Mouse (Mus musculus) MEL (cell line): ENCODE results near the gene U2af1l4. TPM values are rescaled to one million over a fixed set of nuclear protein-coding genes. Genes with fewer than 3 reads are reported as not detected.

ENCODE experiments used
- DNase-seq: peaks from one replicate; pipeline ENCODE4 v3.0.0; 2011; ENCODE audit warnings: low read depth, low spot score
- H3K27ac ChIP-seq: 2 replicates; pipeline ENCODE4 v1.5.1; 2012; ENCODE audit warnings: low read depth, mild to moderate bottlenecking, control low read depth, low read length, moderate library complexity; ENCODE audit not compliant: control insufficient read depth
- H3K27me3 ChIP-seq, 2 experiments: fragments of 150-350 bp in 1 of 2; sonication (generic) in 1 of 2; 2 replicates each; pipeline ENCODE4 v1.6.1; 2012; ENCODE audit warnings: low read length in 2 of 2, mild to moderate bottlenecking in 2 of 2, improper control_type of control experiment in 1 of 2, moderate library complexity in 1 of 2; ENCODE audit not compliant: insufficient read depth in 2 of 2, control insufficient read depth in 1 of 2
- H3K36me3 ChIP-seq, 2 experiments: 2 replicates each; pipeline ENCODE4 v1.6.1; 2012 to 2014; ENCODE audit warnings: low read length in 2 of 2, improper control_type of control experiment in 1 of 2, inconsistent platforms in 1 of 2, mild to moderate bottlenecking in 1 of 2; ENCODE audit not compliant: insufficient read depth in 2 of 2, control insufficient read depth in 1 of 2
- H3K4me1 ChIP-seq, 2 experiments: fragments of 150-350 bp in 1 of 2; sonication (generic) in 1 of 2; 2 replicates each; pipeline ENCODE4 v1.6.1; 2012; ENCODE audit warnings: low read length in 2 of 2, improper control_type of control experiment in 1 of 2, mild to moderate bottlenecking in 1 of 2; ENCODE audit not compliant: insufficient read depth in 2 of 2, control insufficient read depth in 1 of 2
- H3K4me3 ChIP-seq, 2 experiments: fragments of 150-350 bp in 1 of 2; sonication (generic) in 1 of 2; 2 replicates each; pipeline ENCODE4 v1.5.1; 2012; ENCODE audit warnings: low read depth in 2 of 2, low read length in 2 of 2, mild to moderate bottlenecking in 2 of 2, moderate library complexity in 2 of 2, control low read depth in 1 of 2, improper control_type of control experiment in 1 of 2; ENCODE audit not compliant: control insufficient read depth in 1 of 2, insufficient read depth in 1 of 2
- H3K79me2 ChIP-seq: 2 replicates; pipeline ENCODE4 v1.6.1; 2012; ENCODE audit warnings: mild to moderate bottlenecking, low read length, moderate library complexity; ENCODE audit not compliant: control insufficient read depth, poor library complexity, insufficient read depth
- H3K9ac ChIP-seq: 2 replicates; pipeline ENCODE4 v1.6.1; 2012; ENCODE audit warnings: low read depth, mild to moderate bottlenecking, control low read depth, low read length, moderate library complexity; ENCODE audit not compliant: control insufficient read depth, poor library complexity, severe bottlenecking
- H3K9me3 ChIP-seq: fragments of 150-350 bp; sonication (generic); replicated peaks from 2 replicates; pipeline ENCODE4 v1.6.1; 2012; ENCODE audit warnings: mild to moderate bottlenecking, low read length, improper control_type of control experiment, moderate library complexity; ENCODE audit not compliant: insufficient read depth
- CHD2 ChIP-seq: IDR thresholded peaks from 2 replicates; pipeline ENCODE4 v1.6.1; 2011; ENCODE audit warnings: low read length, improper control_type of control experiment
- CTCF ChIP-seq, 3 experiments: IDR thresholded peaks in 2 of 3; conservative IDR thresholded peaks in 1 of 3; 2 replicates each; pipeline ENCODE4 v1.5.1; 2011 to 2012; ENCODE audit warnings: low read length in 3 of 3, low read depth in 2 of 3, mild to moderate bottlenecking in 2 of 3, improper control_type of control experiment in 1 of 3, inconsistent platforms in 1 of 3, mixed read lengths in 1 of 3, moderate library complexity in 1 of 3; ENCODE audit not compliant: control insufficient read depth in 1 of 3, insufficient read depth in 1 of 3, poor library complexity in 1 of 3, severe bottlenecking in 1 of 3
- ELF1 ChIP-seq: IDR thresholded peaks from 2 replicates; pipeline ENCODE4 v1.6.1; 2014; ENCODE audit warnings: low read depth, mild to moderate bottlenecking, inconsistent platforms, low read length, improper control_type of control experiment, moderate library complexity
- HCFC1 ChIP-seq: IDR thresholded peaks from 2 replicates; pipeline ENCODE4 v1.6.1; 2012; ENCODE audit warnings: low read depth, mild to moderate bottlenecking, inconsistent platforms, low read length, improper control_type of control experiment, moderate library complexity
- KAT2A ChIP-seq: conservative IDR thresholded peaks from 2 replicates; pipeline ENCODE4 v1.6.1; 2012; ENCODE audit warnings: low read depth, low read length, improper control_type of control experiment, inconsistent platforms
- MXI1 ChIP-seq: IDR thresholded peaks from 2 replicates; pipeline ENCODE4 v1.6.1; 2011; ENCODE audit warnings: mild to moderate bottlenecking, low read depth, low read length, improper control_type of control experiment
- MYB ChIP-seq: IDR thresholded peaks from 2 replicates; pipeline ENCODE4 v1.6.1; 2011; ENCODE audit warnings: mild to moderate bottlenecking, low read depth, low read length, improper control_type of control experiment
- POLR2AphosphoS5 ChIP-seq: IDR thresholded peaks from 2 replicates; pipeline ENCODE4 v1.6.1; 2012; ENCODE audit warnings: low read depth, borderline replicate concordance, mild to moderate bottlenecking, inconsistent platforms, low read length, moderate library complexity, mixed read lengths
- RAD21 ChIP-seq: IDR thresholded peaks from 2 replicates; pipeline ENCODE4 v1.6.1; 2011; ENCODE audit warnings: mild to moderate bottlenecking, low read depth, low read length, improper control_type of control experiment
- SMC3 ChIP-seq: IDR thresholded peaks from 2 replicates; pipeline ENCODE4 v1.6.1; 2011; ENCODE audit warnings: low read depth, low read length, improper control_type of control experiment
- UBTF ChIP-seq: IDR thresholded peaks from 2 replicates; pipeline ENCODE4 v1.6.1; 2012; ENCODE audit warnings: low read depth, mild to moderate bottlenecking, inconsistent platforms, low read length, improper control_type of control experiment, moderate library complexity, borderline replicate concordance; ENCODE audit not compliant: insufficient read depth
- USF1 ChIP-seq: IDR thresholded peaks from 2 replicates; pipeline ENCODE4 v1.6.1; 2014; ENCODE audit warnings: low read depth, mild to moderate bottlenecking, inconsistent platforms, low read length, improper control_type of control experiment, moderate library complexity
- USF2 ChIP-seq, 2 experiments: IDR thresholded peaks; 2 replicates each; pipeline ENCODE4 v1.6.1; 2011 to 2012; ENCODE audit warnings: improper control_type of control experiment in 2 of 2, low read length in 2 of 2, borderline replicate concordance in 1 of 2, inconsistent platforms in 1 of 2, low read depth in 1 of 2, mild to moderate bottlenecking in 1 of 2; ENCODE audit not compliant: insufficient read depth in 1 of 2
- ZC3H11A ChIP-seq: IDR thresholded peaks from 2 replicates; pipeline ENCODE4 v1.6.1; 2012; ENCODE audit warnings: low read depth, mild to moderate bottlenecking, inconsistent platforms, low read length, improper control_type of control experiment
- ZKSCAN1 ChIP-seq: IDR thresholded peaks from 2 replicates; pipeline ENCODE4 v1.6.1; 2012; ENCODE audit warnings: low read depth, mild to moderate bottlenecking, inconsistent platforms, low read length, improper control_type of control experiment, moderate library complexity
- ZMIZ1 ChIP-seq: IDR thresholded peaks from 2 replicates; pipeline ENCODE4 v1.6.1; 2012; ENCODE audit warnings: low read depth, mild to moderate bottlenecking, inconsistent platforms, low read length, improper control_type of control experiment, moderate library complexity
- polyA plus RNA-seq, 2 experiments: library from polyadenylated mRNA; stranded (reverse) in 1 of 2; unstranded in 1 of 2; fragments of >175 nt in 1 of 2; fragments of >200 nt in 1 of 2; gene quantifications; 2 replicates each; pipeline versions ENCODE4 v1.2.1 to v1.2.4; 2012; ENCODE audit warnings: low replicate concordance in 2 of 2, low read depth in 1 of 2; ENCODE audit not compliant: insufficient read length in 2 of 2, insufficient read depth in 1 of 2, missing spikeins in 1 of 2
- total RNA-seq: library from RNA; depleted of rRNA; stranded (reverse); fragments of 300-350 nt; gene quantifications from 2 replicates; pipeline ENCODE4 v1.2.3, GENCODE M21; 2012; rRNA removed

Gene U2af1l4
- total and polyA plus RNA-seq, 3 experiments, result 72.5 to 74.2 TPM; not detected in 1

- DNase-seq, result peak; percentile 79
- H3K27me3 ChIP-seq, result no peaks in the 10 kb centered on the region
- TF ChIP-seq ELF1 (no peak), CHD2 (no peak), ZC3H11A (peak; percentile 18; the same call in 1 of the 2 replicates), MXI1 (no peak), ZKSCAN1 (no peak), SMC3 (peak; percentile 51), USF1 (no peak), CTCF (IDR thresholded peaks at IDR 0.05 in 2 of 3, conservative IDR thresholded peaks at IDR 0.05 in 1 of 3; ENCODE audit: control insufficient read depth in 1 of 3, insufficient read depth in 1 of 3, low read depth in 2 of 3, low read length in 3 of 3, poor library complexity in 1 of 3, severe bottlenecking in 1 of 3) (peak; percentile 6 to 60 (median 18); a peak in 4 of 6 replicates), RAD21 (peak; percentile 44), USF2 (IDR thresholded peaks at IDR 0.05; ENCODE audit: borderline replicate concordance in 1 of 2, insufficient read depth in 1 of 2, low read depth in 1 of 2, low read length in 2 of 2) (no peak), HCFC1 (0 out of 2 replicates have a peak, but pooled peaks have one; percentile 35), ZMIZ1 (no peak), MYB (no peak), KAT2A (no peak), UBTF (no peak), POLR2AphosphoS5 (no peak)
- no peak overlapping the region for H3K4me3 ChIP-seq
- peaks cover 0 to 3% of the 10 kb centered on the region in 2 experiments; a peak in 2 of 4 replicates for H3K4me1 ChIP-seq
- H3K9ac ChIP-seq, result no peak overlapping the region
- H3K9me3 ChIP-seq, result no peaks in the 10 kb centered on the region
- peaks cover 4 to 9% of the 10 kb centered on the region in 2 experiments for H3K36me3 ChIP-seq
- H3K79me2 ChIP-seq, result no peaks in the 10 kb centered on the region
- H3K27ac ChIP-seq, result no peak overlapping the region
These were observed 51.4 kb downstream of the U2af1l4 start for GRCm38 (mm10) chr7:30614454-30614853.

Other genes with a start within 250 kb of the U2af1l4 start
Only the 30 nearest of the 33 such genes appear.
- gene Lrfn3, start 200.5 kb upstream of the U2af1l4 start, total RNA-seq, result not detected in 2 replicates
- not detected for gene Lrfn3, start 200.5 kb upstream of the U2af1l4 start, polyA plus RNA-seq
- gene Tyrobp, start 149.5 kb upstream of the U2af1l4 start, total RNA-seq, result 2.8 and 3.9 TPM in 2 replicates
- 10 to 100 TPM in 1 of 2 experiments, not detected in 1; 13.6 TPM for gene Tyrobp, start 149.5 kb upstream of the U2af1l4 start, polyA plus RNA-seq
- gene Hcst, start 143.4 kb upstream of the U2af1l4 start, total RNA-seq, result 7.1 and 15.5 TPM in 2 replicates
- gene Hcst, start 143.4 kb upstream of the U2af1l4 start, polyA plus RNA-seq, result 10 to 100 TPM in 1 of 2 experiments, not detected in 1; 28.1 TPM
- gene Nfkbid, start 141.6 kb upstream of the U2af1l4 start, total RNA-seq, result 6.2 and 7.0 TPM in 2 replicates
- gene Nfkbid, start 141.6 kb upstream of the U2af1l4 start, polyA plus RNA-seq, result 10 to 100 TPM in 1 of 2 experiments, not detected in 1; 16.7 TPM
- 1.5 and 1.9 TPM in 2 replicates for gene Aplp1, start 117.8 kb upstream of the U2af1l4 start, total RNA-seq
- gene Aplp1, start 117.8 kb upstream of the U2af1l4 start, polyA plus RNA-seq, result 1 to 10 TPM in 1 of 2 experiments, not detected in 1; 7.1 TPM
- not detected in 2 replicates for gene Kirrel2, start 105.6 kb upstream of the U2af1l4 start, total RNA-seq
- not detected for gene Kirrel2, start 105.6 kb upstream of the U2af1l4 start, polyA plus RNA-seq
- gene Nphs1, start 105.0 kb upstream of the U2af1l4 start, total RNA-seq, result 1.3 and 2.3 TPM in 2 replicates
- gene Nphs1, start 105.0 kb upstream of the U2af1l4 start, polyA plus RNA-seq, result 1 to 10 TPM in 1 of 2 experiments, not detected in 1; 1.2 TPM
- not detected in 2 replicates for gene Prodh2, start 69.7 kb upstream of the U2af1l4 start, total RNA-seq
- not detected for gene Prodh2, start 69.7 kb upstream of the U2af1l4 start, polyA plus RNA-seq
- 1.8 and 2.4 TPM in 2 replicates for gene Arhgap33, start 28.2 kb upstream of the U2af1l4 start, total RNA-seq
- 10 to 100 TPM in 1 of 2 experiments, not detected in 1; 22.3 TPM for gene Arhgap33, start 28.2 kb upstream of the U2af1l4 start, polyA plus RNA-seq
- 1.2 and 1.5 TPM in 2 replicates for gene Hspb6, start 11.1 kb upstream of the U2af1l4 start, total RNA-seq
- gene Hspb6, start 11.1 kb upstream of the U2af1l4 start, polyA plus RNA-seq, result 10 to 100 TPM in 1 of 2 experiments, not detected in 1; 12.4 TPM
- gene Proser3, start 11.0 kb upstream of the U2af1l4 start, total RNA-seq, result 2.3 and 2.4 TPM in 2 replicates
- gene Proser3, start 11.0 kb upstream of the U2af1l4 start, polyA plus RNA-seq, result 1 to 10 TPM in 1 of 2 experiments, not detected in 1; 8.9 TPM
- 10.9 and 12.0 TPM in 2 replicates for gene Lin37, start 3.5 kb upstream of the U2af1l4 start, total RNA-seq
- gene Lin37, start 3.5 kb upstream of the U2af1l4 start, polyA plus RNA-seq, result 10 to 100 TPM in 1 of 2 experiments, not detected in 1; 49.8 TPM
- gene Gm49396, start within 50 bp of the U2af1l4 start, total RNA-seq, result 1.4 and 1.9 TPM in 2 replicates
- 1 to 10 TPM in 1 of 2 experiments, not detected in 1; 4.2 TPM for gene Gm49396, start within 50 bp of the U2af1l4 start, polyA plus RNA-seq
- gene Psenen, start 326 bp downstream of the U2af1l4 start, total RNA-seq, result 43.0 and 60.8 TPM in 2 replicates
- gene Psenen, start 326 bp downstream of the U2af1l4 start, polyA plus RNA-seq, result 100 to 1,000 TPM in 1 of 2 experiments, not detected in 1; 157 TPM
- gene Igflr1, start 2.1 kb downstream of the U2af1l4 start, total RNA-seq, result 1.3 and 1.7 TPM in 2 replicates
- gene Igflr1, start 2.1 kb downstream of the U2af1l4 start, polyA plus RNA-seq, result 1 to 10 TPM in 1 of 2 experiments, not detected in 1; 3.1 TPM
- gene Kmt2b, start 25.4 kb downstream of the U2af1l4 start, total RNA-seq, result 13.2 and 15.6 TPM in 2 replicates
- gene Kmt2b, start 25.4 kb downstream of the U2af1l4 start, polyA plus RNA-seq, result 10 to 100 TPM in 1 of 2 experiments, not detected in 1; 48.2 TPM
- 20.1 and 25.9 TPM in 2 replicates for gene Zbtb32, start 35.6 kb downstream of the U2af1l4 start, total RNA-seq
- 10 to 100 TPM in 1 of 2 experiments, not detected in 1; 32.8 TPM for gene Zbtb32, start 35.6 kb downstream of the U2af1l4 start, polyA plus RNA-seq
- gene Upk1a, start 49.5 kb downstream of the U2af1l4 start, total RNA-seq, result 0.42 and 0.54 TPM in 2 replicates
- gene Upk1a, start 49.5 kb downstream of the U2af1l4 start, polyA plus RNA-seq, result 1 to 10 TPM in 1 of 2 experiments, not detected in 1; 1.6 TPM
- gene Cox6b1, start 62.9 kb downstream of the U2af1l4 start, total RNA-seq, result 566 and 611 TPM in 2 replicates
- gene Cox6b1, start 62.9 kb downstream of the U2af1l4 start, polyA plus RNA-seq, result 100 to 1,000 TPM in 1 of 2 experiments, not detected in 1; 799 TPM
- gene Etv2, start 72.6 kb downstream of the U2af1l4 start, total RNA-seq, result 0.15 TPM in 1 of 2 replicates, not detected in the other
- not detected for gene Etv2, start 72.6 kb downstream of the U2af1l4 start, polyA plus RNA-seq
- gene Rbm42, start 87.0 kb downstream of the U2af1l4 start, total RNA-seq, result 103 and 124 TPM in 2 replicates
- 100 to 1,000 TPM in 1 of 2 experiments, not detected in 1; 129 TPM for gene Rbm42, start 87.0 kb downstream of the U2af1l4 start, polyA plus RNA-seq
- 34.3 and 35.0 TPM in 2 replicates for gene Haus5, start 101.7 kb downstream of the U2af1l4 start, total RNA-seq
- gene Haus5, start 101.7 kb downstream of the U2af1l4 start, polyA plus RNA-seq, result 10 to 100 TPM in 1 of 2 experiments, not detected in 1; 55.9 TPM
- gene Pmis2, start 108.3 kb downstream of the U2af1l4 start, total RNA-seq, result not detected in 2 replicates
- not detected for gene Pmis2, start 108.3 kb downstream of the U2af1l4 start, polyA plus RNA-seq
- gene 2200002J24Rik, start 135.6 kb downstream of the U2af1l4 start, total RNA-seq, result 0.52 TPM in 1 of 2 replicates, not detected in the other
- 1 to 10 TPM in 1 of 2 experiments, not detected in 1; 1.2 TPM for gene 2200002J24Rik, start 135.6 kb downstream of the U2af1l4 start, polyA plus RNA-seq
- 2.7 and 3.0 TPM in 2 replicates for gene Atp4a, start 148.9 kb downstream of the U2af1l4 start, total RNA-seq
- gene Atp4a, start 148.9 kb downstream of the U2af1l4 start, polyA plus RNA-seq, result 1 to 10 TPM in 1 of 2 experiments, not detected in 1; 1.5 TPM
- gene Tmem147, start 166.2 kb downstream of the U2af1l4 start, total RNA-seq, result 218 and 266 TPM in 2 replicates
- 100 to 1,000 TPM; 307 to 324 TPM for gene Tmem147, start 166.2 kb downstream of the U2af1l4 start, polyA plus RNA-seq
- not detected in 2 replicates for gene Gapdhs, start 180.4 kb downstream of the U2af1l4 start, total RNA-seq
- gene Gapdhs, start 180.4 kb downstream of the U2af1l4 start, polyA plus RNA-seq, result under 1 TPM in 1 of 2 experiments, not detected in 1; 0.49 TPM
- gene Sbsn, start 188.2 kb downstream of the U2af1l4 start, total RNA-seq, result 1.2 TPM in 1 of 2 replicates, not detected in the other
- gene Sbsn, start 188.2 kb downstream of the U2af1l4 start, polyA plus RNA-seq, result under 1 TPM in 1 of 2 experiments, not detected in 1; 0.17 TPM
- gene Dmkn, start 200.5 kb downstream of the U2af1l4 start, total RNA-seq, result not detected in 2 replicates
- not detected for gene Dmkn, start 200.5 kb downstream of the U2af1l4 start, polyA plus RNA-seq
- not detected in 2 replicates for gene Krtdap, start 224.6 kb downstream of the U2af1l4 start, total RNA-seq
- gene Krtdap, start 224.6 kb downstream of the U2af1l4 start, polyA plus RNA-seq, result not detected